Mouse (Mus musculus): ENCODE measurements around the gene Atg7. TPM values are rescaled to one million over a fixed set of nuclear protein-coding genes. Genes with fewer than 3 reads are reported as not detected.

Gene Atg7
- polyA plus RNA-seq, 1 experiment from 2014 or later = 21.1 TPM

DNA sequence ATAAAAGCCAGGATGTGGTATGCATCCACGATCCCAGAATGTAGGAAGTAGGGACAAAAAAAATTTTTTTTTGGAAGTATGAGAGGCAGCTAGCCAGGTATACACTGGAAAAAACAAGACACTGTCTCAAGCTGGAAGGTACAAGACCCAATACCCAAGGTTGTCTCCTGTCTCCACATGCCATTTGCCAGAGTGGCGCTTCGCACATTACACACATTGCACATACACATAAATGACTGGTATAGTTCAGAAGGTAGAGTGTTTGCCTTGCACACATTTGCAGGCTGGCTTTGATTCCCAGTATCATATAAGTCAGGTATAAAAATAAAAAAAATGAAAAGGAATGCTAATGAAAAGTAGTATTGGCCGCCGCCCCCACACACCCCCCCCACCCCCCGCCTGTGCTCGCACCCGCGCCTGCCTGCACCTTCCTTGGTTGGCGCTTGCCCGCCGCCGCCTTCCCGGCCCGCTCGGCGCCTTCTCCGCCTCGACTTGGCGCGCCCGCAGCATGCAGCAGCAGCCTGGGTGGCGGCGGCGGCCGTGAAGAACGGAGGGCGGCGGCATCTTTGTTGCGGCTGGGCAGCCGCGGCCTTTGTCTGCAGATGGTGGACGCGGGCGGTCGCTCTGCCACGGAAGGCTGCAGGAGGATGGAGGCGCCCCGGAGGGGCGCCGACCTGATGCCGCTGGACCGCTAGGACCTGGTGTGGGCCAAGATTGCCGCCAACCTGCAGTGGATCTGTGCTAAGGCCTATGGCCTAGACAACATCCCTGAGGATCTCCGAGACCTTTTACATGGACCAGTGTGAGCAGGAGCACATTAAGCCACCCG, 95.2 kb downstream of the Atg7 start:
- peak overlapping the region; percentile 77 for H3K9ac ChIP-seq
- H3K4me2 ChIP-seq = peak overlapping the region; percentile 65
- peaks cover 19% of the 10 kb centered on the region for H3K4me1 ChIP-seq (replicated peaks)
- H3K27me3 ChIP-seq = peaks cover 2% of the 10 kb centered on the region; the same call in 1 of the 2 replicates
- peak; percentile 74 for ATAC-seq (ENCODE audit: low read depth)
- WGBS = 16% methylated on average over 42 of the region's 46 CpGs
- peak overlapping the region; percentile 36 for H3K4me3 ChIP-seq
- peak overlapping the region; percentile 54; the same call in 1 of the 2 replicates for H3K27ac ChIP-seq (replicated peaks)
- 0 out of 2 replicates have a peak, but pooled peaks cover 11% of the 10 kb centered on the region for H3K9me3 ChIP-seq
- H3K36me3 ChIP-seq = peaks cover 36% of the 10 kb centered on the region

DNA sequence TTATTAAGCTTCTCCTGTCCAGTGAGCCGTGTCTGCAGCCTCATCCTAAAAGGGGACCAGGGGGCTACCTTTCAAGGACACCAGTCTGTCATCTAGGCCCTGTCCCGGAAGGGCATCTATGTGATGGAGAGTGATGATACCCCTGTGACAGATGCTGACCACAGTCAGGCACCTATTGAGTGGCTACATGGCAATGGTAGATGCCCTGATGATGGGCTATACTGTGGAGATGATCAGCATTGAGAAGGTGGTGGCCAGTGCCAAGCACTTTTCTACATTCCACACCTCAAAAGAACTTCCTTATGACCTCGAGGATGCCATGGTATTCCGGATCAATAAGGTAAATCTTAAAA, 95.8 kb downstream of the Atg7 start:
- ATAC-seq (ENCODE audit: low read depth) = peak; percentile 36; the same call in 1 of the 2 replicates
- WGBS = 77% methylated on average over 4 of the region's 4 CpGs

DNA sequence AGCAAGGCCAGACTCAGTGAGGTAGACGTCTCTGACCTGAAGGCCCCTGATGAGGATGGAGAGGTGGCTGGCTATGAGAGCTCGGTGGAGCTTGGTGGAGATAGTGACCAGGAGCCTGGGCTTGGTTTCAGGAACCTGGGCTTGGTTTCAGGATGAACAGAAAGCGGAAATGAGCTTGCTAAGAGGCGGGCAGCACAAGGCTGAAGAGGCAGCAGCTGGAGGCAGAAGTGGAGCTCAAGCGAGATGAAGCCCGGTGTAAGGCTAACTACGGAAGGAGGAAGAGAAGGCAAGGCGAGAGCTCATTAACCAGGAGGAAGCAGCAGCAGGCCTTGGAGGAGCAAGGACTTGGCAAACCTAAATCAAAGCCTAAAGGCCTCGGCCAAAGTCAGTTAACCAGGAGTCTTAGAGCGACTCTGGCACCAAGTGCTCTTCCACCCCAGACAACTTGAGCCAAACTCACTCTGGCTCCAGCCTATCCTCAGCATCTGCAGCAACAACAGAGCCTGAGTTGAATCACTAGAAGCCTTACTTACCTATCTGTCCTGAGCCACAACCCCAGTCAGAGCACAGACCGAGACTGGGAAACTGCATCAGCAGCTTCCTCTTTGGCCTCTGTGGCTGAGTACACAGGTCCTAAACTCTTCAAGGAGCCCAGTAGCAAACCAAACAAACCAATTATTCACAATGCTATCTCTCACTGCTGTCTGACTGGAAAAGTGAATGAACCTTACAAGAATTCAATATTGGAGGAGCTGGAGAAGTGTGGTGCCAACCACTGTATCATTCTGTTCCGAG, 99.5 kb downstream of the Atg7 start:
- peaks cover 14% of the 10 kb centered on the region for H3K4me1 ChIP-seq (replicated peaks)
- H3K27me3 ChIP-seq = no peaks in the 10 kb centered on the region
- peaks cover 36% of the 10 kb centered on the region for H3K36me3 ChIP-seq
- no peak overlapping the region for H3K4me3 ChIP-seq
- H3K9me3 ChIP-seq = 0 out of 2 replicates have a peak, but pooled peaks cover 11% of the 10 kb centered on the region
- no peak overlapping the region for H3K27ac ChIP-seq (replicated peaks)
- no peak overlapping the region for H3K9ac ChIP-seq
- H3K4me2 ChIP-seq = no peak overlapping the region
- 87% methylated on average over 12 of the region's 12 CpGs for WGBS
- ATAC-seq (ENCODE audit: low read depth) = no peak

More for the DNA sequence above, 95.8 kb downstream of the Atg7 start:
- H3K27ac ChIP-seq (replicated peaks) = no peak overlapping the region; the same call in 1 of the 2 replicates
- 0 out of 2 replicates have a peak, but pooled peaks cover 11% of the 10 kb centered on the region for H3K9me3 ChIP-seq
- H3K4me2 ChIP-seq = peak overlapping the region; percentile 65
- peaks cover 19% of the 10 kb centered on the region for H3K4me1 ChIP-seq (replicated peaks)
- H3K9ac ChIP-seq = peak overlapping the region; percentile 77
- peaks cover 36% of the 10 kb centered on the region for H3K36me3 ChIP-seq
- peak overlapping the region; percentile 36 for H3K4me3 ChIP-seq
- H3K27me3 ChIP-seq = peaks cover 2% of the 10 kb centered on the region; the same call in 1 of the 2 replicates

DNA sequence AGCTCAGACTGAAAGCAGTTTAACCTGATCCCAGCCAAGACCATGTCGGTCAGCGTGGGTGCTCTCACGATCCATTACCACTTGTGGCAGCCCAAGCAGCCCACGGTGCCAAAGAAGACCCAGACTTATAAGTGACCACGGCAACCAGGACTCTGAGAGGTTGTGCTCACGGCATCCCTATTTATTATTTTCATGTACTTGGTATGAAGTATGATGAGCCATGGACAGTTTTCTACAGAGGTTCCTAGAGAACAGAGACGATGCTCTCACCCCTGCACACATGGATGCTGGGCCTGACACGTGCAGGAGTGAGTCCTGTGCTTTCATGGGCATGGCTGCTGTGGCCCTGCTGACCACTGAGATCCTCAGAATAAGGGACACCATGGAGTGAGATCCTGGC, 100.2 kb downstream of the Atg7 start:
- no peak for ATAC-seq (ENCODE audit: low read depth)
- H3K27ac ChIP-seq (replicated peaks) = no peak overlapping the region
- H3K36me3 ChIP-seq = peaks cover 36% of the 10 kb centered on the region
- H3K9ac ChIP-seq = no peak overlapping the region
- no peak overlapping the region for H3K4me3 ChIP-seq
- H3K9me3 ChIP-seq = 0 out of 2 replicates have a peak, but pooled peaks cover 11% of the 10 kb centered on the region
- H3K4me2 ChIP-seq = no peak overlapping the region
- H3K27me3 ChIP-seq = no peaks in the 10 kb centered on the region
- WGBS = 92% methylated on average over 8 of the region's 8 CpGs
- peaks cover 7% of the 10 kb centered on the region for H3K4me1 ChIP-seq (replicated peaks)

DNA sequence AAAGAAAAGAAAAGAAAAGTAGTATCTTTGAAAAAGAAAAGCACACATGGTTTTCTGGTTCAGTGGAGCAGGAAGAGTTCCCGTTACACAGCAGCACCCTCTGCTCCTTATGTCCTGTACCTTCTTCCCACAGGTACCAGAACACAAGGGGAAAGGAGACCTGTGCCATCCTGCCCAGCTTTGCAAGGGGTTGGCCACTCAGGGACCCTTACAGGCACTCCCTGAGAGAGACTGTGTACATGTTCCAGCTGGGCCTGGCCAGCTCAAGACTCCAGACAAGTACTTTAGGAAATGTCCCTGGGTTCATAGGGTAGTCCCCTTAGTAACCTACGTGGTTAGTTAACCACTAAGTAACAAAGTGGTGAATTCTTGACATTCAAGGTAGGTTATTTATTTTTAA, 100.9 kb downstream of the Atg7 start:
- no peak overlapping the region for H3K4me2 ChIP-seq
- H3K4me3 ChIP-seq = no peak overlapping the region
- no peak overlapping the region for H3K9ac ChIP-seq
- 0 out of 2 replicates have a peak, but pooled peaks cover 11% of the 10 kb centered on the region for H3K9me3 ChIP-seq
- no peaks in the 10 kb centered on the region for H3K4me1 ChIP-seq (replicated peaks)
- H3K27ac ChIP-seq (replicated peaks) = no peak overlapping the region
- WGBS = 85% methylated on average over 2 of the region's 2 CpGs
- no peak for ATAC-seq (ENCODE audit: low read depth)
- H3K36me3 ChIP-seq = peaks cover 36% of the 10 kb centered on the region
- H3K27me3 ChIP-seq = no peaks in the 10 kb centered on the region

DNA sequence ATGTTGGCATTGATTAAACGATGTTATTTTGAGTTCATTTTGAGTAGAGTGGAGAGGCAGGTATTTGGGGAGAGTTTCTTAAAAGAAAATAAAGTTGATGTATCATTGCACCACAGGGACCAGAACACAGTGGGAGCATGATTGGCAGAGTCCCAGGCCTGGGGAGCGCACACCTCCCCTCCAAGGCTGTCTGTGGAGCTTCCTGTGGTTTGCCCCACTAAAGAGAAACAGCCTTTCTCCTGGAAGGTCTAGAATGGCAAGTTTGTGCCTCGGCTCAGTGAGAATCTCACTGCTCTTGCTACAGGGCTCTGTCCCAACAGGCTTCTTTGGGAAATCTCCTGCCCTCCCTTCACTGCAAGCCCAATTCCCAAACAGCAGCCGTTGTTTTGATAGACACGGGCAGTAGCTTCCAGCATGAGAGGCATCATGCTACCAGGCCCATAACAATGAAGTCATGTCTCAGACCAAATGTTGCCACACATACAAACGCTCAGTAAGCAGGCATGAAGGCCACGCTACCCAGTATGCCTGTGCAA, 103.6 kb downstream of the Atg7 start:
- no peaks in the 10 kb centered on the region for H3K4me1 ChIP-seq (replicated peaks)
- no peak overlapping the region for H3K4me2 ChIP-seq
- no peak for ATAC-seq (ENCODE audit: low read depth)
- no peaks in the 10 kb centered on the region for H3K27me3 ChIP-seq
- H3K27ac ChIP-seq (replicated peaks) = no peak overlapping the region
- peaks cover 15% of the 10 kb centered on the region for H3K36me3 ChIP-seq
- 0 out of 2 replicates have a peak, but pooled peaks cover 11% of the 10 kb centered on the region for H3K9me3 ChIP-seq
- H3K4me3 ChIP-seq = no peak overlapping the region
- no peak overlapping the region for H3K9ac ChIP-seq
- WGBS = 77% methylated on average over 7 of the region's 7 CpGs

DNA sequence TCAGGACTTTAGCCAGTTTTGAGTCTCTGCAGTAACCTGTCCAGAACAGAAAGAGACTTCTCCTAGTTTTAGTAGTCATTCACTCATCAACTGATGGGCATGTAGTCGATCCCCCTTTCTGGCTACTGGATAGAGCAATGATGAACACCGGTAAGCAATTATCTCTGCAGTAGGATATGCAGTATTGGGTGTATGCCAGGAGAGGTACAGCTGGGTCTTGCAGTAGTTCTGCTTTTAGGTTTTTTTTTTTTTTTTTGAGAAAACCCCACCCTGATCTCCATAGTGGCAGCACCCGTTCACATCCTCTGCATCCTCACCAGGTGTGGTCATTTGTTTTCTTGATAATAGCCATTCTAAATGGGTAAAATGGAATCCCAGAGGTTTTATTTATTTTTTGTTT, 105.5 kb downstream of the Atg7 start:
- no peak overlapping the region for H3K4me3 ChIP-seq
- H3K9me3 ChIP-seq = no peaks in the 10 kb centered on the region
- WGBS = 81% methylated on average over 3 of the region's 3 CpGs
- H3K4me1 ChIP-seq (replicated peaks) = no peaks in the 10 kb centered on the region
- no peak overlapping the region for H3K9ac ChIP-seq
- no peak overlapping the region for H3K4me2 ChIP-seq
- H3K36me3 ChIP-seq = no peaks in the 10 kb centered on the region
- no peak overlapping the region for H3K27ac ChIP-seq (replicated peaks)
- no peaks in the 10 kb centered on the region for H3K27me3 ChIP-seq
- no peak for ATAC-seq (ENCODE audit: low read depth)

DNA sequence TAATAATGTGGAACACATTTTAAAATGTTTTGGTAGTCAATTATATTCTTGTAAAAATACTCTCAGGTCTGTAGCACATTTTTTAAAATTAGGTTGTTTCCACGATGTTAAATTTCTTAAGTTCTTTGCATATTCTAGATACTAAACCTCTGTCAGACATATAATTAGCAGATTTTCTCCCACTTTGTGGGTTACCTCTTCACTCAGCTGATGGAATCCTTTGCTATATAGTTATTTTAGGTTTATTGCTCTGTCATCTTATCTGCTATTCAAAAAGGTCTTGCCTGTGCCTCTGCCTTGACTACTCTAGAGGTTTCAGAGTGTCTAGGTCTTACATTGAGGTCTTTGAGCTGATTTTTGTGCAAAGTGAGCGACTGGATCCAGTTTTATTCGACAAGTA, 106.0 kb downstream of the Atg7 start:
- no peaks in the 10 kb centered on the region for H3K9me3 ChIP-seq
- no peak overlapping the region for H3K9ac ChIP-seq
- ATAC-seq (ENCODE audit: low read depth) = no peak
- no peak overlapping the region for H3K4me2 ChIP-seq
- H3K27ac ChIP-seq (replicated peaks) = no peak overlapping the region
- no peak overlapping the region for H3K4me3 ChIP-seq
- 96% methylated on average over 3 of the region's 3 CpGs for WGBS
- no peaks in the 10 kb centered on the region for H3K36me3 ChIP-seq
- no peaks in the 10 kb centered on the region for H3K4me1 ChIP-seq (replicated peaks)
- H3K27me3 ChIP-seq = no peaks in the 10 kb centered on the region

DNA sequence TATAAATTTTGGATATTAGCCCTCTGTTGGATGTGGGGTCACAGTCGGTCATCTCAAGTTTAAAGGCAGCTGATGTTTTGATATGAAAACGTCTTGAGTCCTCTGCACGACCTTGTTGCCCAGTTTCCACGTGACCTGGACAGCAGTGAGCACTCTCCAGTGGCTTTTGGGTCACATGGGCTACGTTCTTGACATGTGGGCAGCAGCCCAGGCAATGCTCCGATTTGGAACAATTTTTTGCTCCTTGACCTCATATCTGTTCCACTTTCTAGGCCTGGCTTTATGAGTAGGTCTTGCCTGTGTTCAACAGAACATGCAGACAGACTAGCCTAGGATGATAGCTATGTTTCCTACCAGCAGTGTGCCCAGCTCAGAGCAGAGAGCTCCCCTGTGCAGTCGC, 115.9 kb downstream of the Atg7 start:
- H3K27me3 ChIP-seq = no peaks in the 10 kb centered on the region
- H3K9me3 ChIP-seq = no peaks in the 10 kb centered on the region
- H3K27ac ChIP-seq (replicated peaks) = no peak overlapping the region
- no peak overlapping the region for H3K4me3 ChIP-seq
- H3K4me2 ChIP-seq = no peak overlapping the region
- no peaks in the 10 kb centered on the region for H3K36me3 ChIP-seq
- no peaks in the 10 kb centered on the region for H3K4me1 ChIP-seq (replicated peaks)
- no peak for ATAC-seq (ENCODE audit: low read depth)
- WGBS = 79% methylated on average over 7 of the region's 7 CpGs
- H3K9ac ChIP-seq = no peak overlapping the region

DNA sequence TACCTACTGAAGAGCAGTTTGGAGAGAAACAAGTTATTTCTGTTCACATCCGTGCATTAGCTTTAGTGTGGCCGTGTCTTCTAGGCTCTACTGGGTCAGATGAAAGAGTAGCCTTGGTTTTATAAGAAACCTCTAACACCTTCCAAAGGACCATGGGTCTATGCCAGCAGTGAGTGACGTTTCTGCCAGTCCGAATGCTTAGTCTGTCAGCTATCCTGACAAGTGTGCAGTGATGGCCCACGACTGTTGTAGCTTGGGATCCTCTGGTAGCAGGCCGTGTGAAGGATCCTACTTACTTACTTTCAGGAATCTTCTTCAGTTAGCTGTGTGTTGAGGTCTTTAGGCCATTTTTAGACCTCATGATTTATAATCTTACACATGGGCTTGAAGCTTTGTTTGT, 123.4 kb downstream of the Atg7 start:
- Histone ChIP-seq H3K27me3 (no peaks in the 10 kb centered on the region), H3K4me2 (no peak overlapping the region), H3K9ac (no peak overlapping the region), H3K4me3 (no peak overlapping the region), H3K9me3 (no peaks in the 10 kb centered on the region), H3K27ac (replicated peaks) (no peak overlapping the region), H3K4me1 (replicated peaks) (no peaks in the 10 kb centered on the region), H3K36me3 (no peaks in the 10 kb centered on the region)
- ATAC-seq (ENCODE audit: low read depth) = no peak
- 93% methylated on average over 6 of the region's 6 CpGs for WGBS

DNA sequence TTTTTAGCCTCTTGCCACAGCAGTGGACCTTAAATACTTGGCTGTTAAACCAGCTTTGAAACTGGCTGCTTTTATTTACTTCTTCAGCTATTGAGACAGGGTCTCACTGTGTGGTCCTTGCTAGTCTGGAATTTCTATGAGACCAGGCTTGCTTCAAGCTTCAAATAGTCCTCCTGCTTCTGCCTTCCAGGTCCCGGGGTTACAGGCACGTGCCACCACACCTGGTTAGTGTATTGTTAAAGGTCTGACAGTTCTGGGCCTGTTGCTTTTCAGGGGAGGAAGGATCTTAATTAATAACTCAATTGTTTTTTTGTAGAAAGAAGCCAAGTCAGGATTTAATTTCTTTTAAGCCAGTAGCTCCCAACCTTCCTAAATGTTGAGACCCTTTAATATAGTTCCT, 124.8 kb downstream of the Atg7 start:
- no peak overlapping the region for H3K9ac ChIP-seq
- no peak for ATAC-seq (ENCODE audit: low read depth)
- no peaks in the 10 kb centered on the region for H3K9me3 ChIP-seq
- H3K4me3 ChIP-seq = no peak overlapping the region
- H3K4me2 ChIP-seq = no peak overlapping the region
- no peaks in the 10 kb centered on the region for H3K27me3 ChIP-seq
- no peaks in the 10 kb centered on the region for H3K36me3 ChIP-seq
- 66% methylated on average over 2 of the region's 2 CpGs for WGBS
- no peak overlapping the region for H3K27ac ChIP-seq (replicated peaks)
- H3K4me1 ChIP-seq (replicated peaks) = no peaks in the 10 kb centered on the region

DNA sequence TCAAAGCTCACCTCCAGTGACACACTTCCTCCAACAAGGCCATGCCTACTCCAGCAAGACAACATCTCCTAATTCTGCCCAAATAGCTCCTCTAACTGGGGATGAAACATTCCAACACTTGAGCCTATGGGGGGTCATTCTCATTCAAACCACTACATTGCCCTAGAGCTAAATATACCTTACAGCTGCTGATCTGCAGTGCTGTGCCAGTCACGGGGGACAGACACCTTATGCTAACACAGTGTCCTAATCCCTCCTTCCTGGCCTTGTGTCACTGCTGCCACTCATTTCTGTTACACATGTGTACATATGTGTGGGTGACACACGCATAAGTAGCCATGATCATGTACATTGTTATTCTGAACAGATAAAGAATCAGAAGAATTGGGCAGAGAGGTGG, 127.4 kb downstream of the Atg7 start:
- no peak for ATAC-seq (ENCODE audit: low read depth)
- Histone ChIP-seq H3K27me3 (no peaks in the 10 kb centered on the region), H3K4me3 (no peak overlapping the region), H3K4me1 (replicated peaks) (no peaks in the 10 kb centered on the region), H3K4me2 (no peak overlapping the region), H3K9me3 (no peaks in the 10 kb centered on the region), H3K36me3 (no peaks in the 10 kb centered on the region), H3K27ac (replicated peaks) (no peak overlapping the region), H3K9ac (no peak overlapping the region)
- 83% methylated on average over 2 of the region's 2 CpGs for WGBS

Measured in neural tube, embryonic 13.5 days (tissue).